Mouse (Mus musculus) G1E (cell line): ENCODE measurements at regions not wholly inside any gene's neighbourhood (a gene's known extent, or its start where the extent isn't known, plus 50 kb on each side); places are given as distances from the start of the nearest gene placed in this dataset.

Source experiments
- ATAC-seq: 2 replicates; pipeline ENCODE4 v1.8.0; 2016; ENCODE audit warnings: mild to moderate bottlenecking; ENCODE audit not compliant: insufficient number of reproducible peaks, poor library complexity, low FRiP score, severe bottlenecking; ENCODE audit errors: extremely low read depth
- DNase-seq: peaks from one replicate; pipeline ENCODE4 v3.0.0; 2012; ENCODE audit warnings: low spot score
- H3K27me3 ChIP-seq: 2 replicates; pipeline ENCODE4 v1.6.1; 2012; ENCODE audit warnings: mild to moderate bottlenecking, low read length, inconsistent platforms; ENCODE audit not compliant: insufficient read depth
- H3K36me3 ChIP-seq: replicated peaks from 2 replicates; pipeline ENCODE3; 2012; ENCODE audit warnings: mild to moderate bottlenecking, inconsistent platforms
- H3K4me1 ChIP-seq: 2 replicates; pipeline ENCODE4 v1.6.1; 2012; ENCODE audit warnings: low read depth, low read length, inconsistent platforms, mixed read lengths; ENCODE audit not compliant: insufficient read depth
- H3K4me3 ChIP-seq: 2 replicates; pipeline ENCODE4 v1.5.1; 2012; ENCODE audit warnings: low read depth, mild to moderate bottlenecking, inconsistent platforms, low read length, moderate library complexity, mixed read lengths
- H3K9me3 ChIP-seq: replicated peaks from 2 replicates; pipeline ENCODE4 v1.6.1; 2012; ENCODE audit warnings: inconsistent platforms
- CTCF ChIP-seq: IDR thresholded peaks from 2 replicates; pipeline ENCODE4 v1.5.1; 2012; ENCODE audit warnings: low read depth, low read length, inconsistent platforms, mixed read lengths
- GATA1 ChIP-seq: IDR thresholded peaks from 2 replicates; pipeline ENCODE4 v1.6.1; 2012; ENCODE audit warnings: borderline replicate concordance, low read length, inconsistent platforms, mixed read lengths
- GATA2 ChIP-seq: IDR thresholded peaks from 2 replicates; pipeline ENCODE4 v1.6.1; 2012; ENCODE audit warnings: low read depth, low read length, inconsistent platforms, borderline replicate concordance
- POLR2AphosphoS5 ChIP-seq: IDR thresholded peaks from 2 replicates; pipeline ENCODE4 v1.6.1; 2012; ENCODE audit warnings: low read depth, low read length, inconsistent platforms; ENCODE audit not compliant: insufficient replicate concordance
- TAL1 ChIP-seq: conservative IDR thresholded peaks from 2 replicates; pipeline ENCODE4 v1.6.1; 2012; ENCODE audit warnings: low read depth, low read length, inconsistent platforms, mixed read lengths

GRCm38 (mm10) chr11:31745028-31745865 lies 73.6 kb upstream of the Bod1 start:
- no peak for DNase-seq
- H3K4me1 ChIP-seq, result no peaks in the 10 kb centered on the region
- no peak for ATAC-seq
- H3K27me3 ChIP-seq, result peaks cover 84% of the 10 kb centered on the region
- TF ChIP-seq POLR2AphosphoS5 (no peak), CTCF (no peak), GATA2 (no peak), GATA1 (no peak), TAL1 (no peak)
- H3K4me3 ChIP-seq, result no peak overlapping the region
- no peaks in the 10 kb centered on the region for H3K9me3 ChIP-seq
- H3K36me3 ChIP-seq, result no peaks in the 10 kb centered on the region

- no peaks in the 10 kb centered on the region for H3K4me1 ChIP-seq
- DNase-seq, result no peak
- TF ChIP-seq TAL1 (no peak), GATA1 (no peak), CTCF (no peak), POLR2AphosphoS5 (no peak), GATA2 (no peak)
Observed at GRCm38 (mm10) chr11:31745866-31746248, 74.2 kb upstream of the Bod1 start.

GRCm38 (mm10) chr11:31746488-31746887 lies 74.8 kb upstream of the Bod1 start:
- Histone ChIP-seq H3K27me3 (peaks cover 77% of the 10 kb centered on the region), H3K9me3 (no peaks in the 10 kb centered on the region), H3K4me1 (no peaks in the 10 kb centered on the region), H3K36me3 (no peaks in the 10 kb centered on the region), H3K4me3 (no peak overlapping the region)
- ATAC-seq, result no peak
- no peak for TF ChIP-seq CTCF
- TF ChIP-seq TAL1, result no peak
- no peak for TF ChIP-seq GATA1
- TF ChIP-seq GATA2, result no peak
- TF ChIP-seq POLR2AphosphoS5, result no peak
- no peak for DNase-seq

More at GRCm38 (mm10) chr11:31745866-31746248, 74.2 kb upstream of the Bod1 start:
- Histone ChIP-seq H3K4me3 (no peak overlapping the region), H3K27me3 (peaks cover 82% of the 10 kb centered on the region), H3K9me3 (no peaks in the 10 kb centered on the region), H3K36me3 (no peaks in the 10 kb centered on the region)
- ATAC-seq, result no peak

- DNase-seq, result no peak
- Histone ChIP-seq H3K9me3 (no peaks in the 10 kb centered on the region), H3K4me1 (no peaks in the 10 kb centered on the region), H3K4me3 (no peak overlapping the region), H3K36me3 (no peaks in the 10 kb centered on the region), H3K27me3 (peaks cover 73% of the 10 kb centered on the region)
- no peak for ATAC-seq
- no peak for TF ChIP-seq TAL1
- no peak for TF ChIP-seq CTCF
- no peak for TF ChIP-seq GATA2
- no peak for TF ChIP-seq GATA1
- TF ChIP-seq POLR2AphosphoS5, result no peak
Observed at GRCm38 (mm10) chr11:31746939-31747338, 75.3 kb upstream of the Bod1 start.

GRCm38 (mm10) chr11:31748275-31748815 lies 76.7 kb upstream of the Bod1 start:
- peaks cover 66% of the 10 kb centered on the region for H3K27me3 ChIP-seq
- no peak overlapping the region for H3K4me3 ChIP-seq
- ATAC-seq, result no peak
- no peaks in the 10 kb centered on the region for H3K9me3 ChIP-seq
- no peak for DNase-seq
- H3K4me1 ChIP-seq, result no peaks in the 10 kb centered on the region
- TF ChIP-seq CTCF, result no peak
- no peak for TF ChIP-seq POLR2AphosphoS5
- no peak for TF ChIP-seq TAL1
- no peak for TF ChIP-seq GATA1
- TF ChIP-seq GATA2, result no peak
- no peaks in the 10 kb centered on the region for H3K36me3 ChIP-seq

GRCm38 (mm10) chr11:31751274-31751673 lies 79.6 kb upstream of the Bod1 start:
- no peaks in the 10 kb centered on the region for H3K36me3 ChIP-seq
- no peaks in the 10 kb centered on the region for H3K4me1 ChIP-seq
- ATAC-seq (no peak), DNase-seq (no peak)
- H3K9me3 ChIP-seq, result no peaks in the 10 kb centered on the region
- no peak overlapping the region for H3K4me3 ChIP-seq
- TF ChIP-seq CTCF, result no peak
- TF ChIP-seq POLR2AphosphoS5, result no peak
- peaks cover 57% of the 10 kb centered on the region for H3K27me3 ChIP-seq
